Mouse (Mus musculus) mesoderm, embryonic 11.5 days (tissue): ENCODE data around the gene Sppl2a.
"Not testable (repeated sequence)": the region's sequence is repeated elsewhere in the genome, so short reads cannot be mapped to it uniquely, and the experiment has no call there.

Source experiments
- DNase-seq: peaks from one replicate; pipeline ENCODE4 v3.0.0-alpha.2; 2012; ENCODE audit warnings: low read depth, low spot score

The Sppl2a gene

DNA sequence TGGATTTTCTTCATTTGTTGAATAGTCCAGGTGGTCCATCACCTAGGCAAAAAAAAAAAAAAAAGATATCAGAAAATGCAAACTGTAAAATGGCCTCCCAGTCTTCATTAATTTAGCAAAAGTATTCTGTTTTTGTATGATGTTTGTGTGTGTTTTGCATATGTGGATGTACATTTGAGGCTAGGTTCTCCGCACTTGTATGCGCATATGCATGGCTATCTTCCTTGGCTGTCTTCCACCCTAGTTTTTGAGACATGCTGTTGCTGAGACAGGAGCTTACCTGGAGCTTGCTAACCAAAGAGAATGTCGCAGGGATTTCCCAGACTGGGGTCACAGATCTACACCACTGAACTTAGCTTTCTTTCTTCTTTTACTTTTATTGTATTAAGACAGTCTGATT lies 38.8 kb downstream of the Sppl2a start:
- DNase-seq = no peak

DNA sequence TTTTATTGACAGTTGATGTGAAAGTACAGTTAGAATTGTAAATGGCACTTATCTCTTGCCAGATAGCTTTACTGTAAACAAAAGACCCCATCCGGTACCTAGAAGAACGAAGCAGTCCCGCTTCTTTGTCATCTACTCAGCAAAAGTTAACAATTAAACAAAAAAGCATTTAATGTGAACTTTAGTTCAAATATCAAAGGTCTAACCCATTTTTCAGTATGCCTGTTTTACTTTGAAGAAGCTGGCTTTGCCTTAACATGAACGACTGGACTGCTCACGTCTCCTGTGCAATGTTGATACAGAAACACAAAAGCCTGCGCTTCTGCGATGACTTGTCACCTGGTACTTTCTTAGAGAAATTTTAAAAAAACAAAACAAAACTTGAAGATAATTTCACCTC lies 40.7 kb downstream of the Sppl2a start:
- DNase-seq = no peak

GRCm38 (mm10) chr2:126891743-126892142 lies 41.3 kb downstream of the Sppl2a start:
- DNase-seq = no peak

GRCm38 (mm10) chr2:126887141-126887540 lies 45.9 kb downstream of the Sppl2a start:
- DNase-seq = no peak

DNA sequence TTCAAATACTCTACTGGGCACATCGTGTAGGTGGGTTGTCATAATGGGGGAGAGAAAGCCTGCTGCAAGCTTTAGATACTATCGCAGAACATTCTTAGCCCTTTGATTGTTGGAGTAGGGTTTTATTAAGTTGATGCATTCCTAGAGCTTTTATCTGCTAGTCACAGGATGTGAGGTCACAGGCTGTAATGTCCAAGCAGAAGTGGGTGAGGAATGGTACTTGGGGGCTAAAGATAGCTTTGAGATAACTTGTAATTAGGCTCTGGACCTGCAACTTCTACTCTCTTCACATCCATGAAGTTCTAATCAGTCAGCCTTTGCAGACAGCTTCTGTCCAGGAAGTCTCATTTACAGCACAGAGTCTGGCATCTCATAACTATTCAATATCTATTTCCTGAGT lies 47.2 kb downstream of the Sppl2a start:
- DNase-seq = no peak

DNA sequence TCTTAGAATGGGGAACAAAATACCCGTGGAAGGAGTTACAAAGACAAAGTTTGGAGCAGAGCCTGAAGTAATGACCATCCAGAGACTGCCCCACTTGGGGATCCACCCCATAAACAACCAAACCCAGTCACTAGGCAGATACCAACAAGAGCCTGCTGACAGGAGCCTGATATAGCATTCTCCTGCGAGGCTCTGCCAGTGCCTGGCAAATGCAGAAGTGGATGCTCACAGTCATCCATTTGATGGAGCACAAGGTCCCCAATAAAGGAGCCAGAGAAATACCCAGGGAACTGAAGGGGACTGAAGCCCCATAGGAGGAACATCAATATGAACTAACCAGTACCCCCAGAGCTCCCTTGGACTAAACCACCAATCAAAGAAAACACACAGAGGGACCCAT lies 50.3 kb downstream of the Sppl2a start:
- not testable (repeated sequence) for DNase-seq

GRCm38 (mm10) chr2:126877991-126878390 lies 55.0 kb downstream of the Sppl2a start:
- DNase-seq = no peak

DNA sequence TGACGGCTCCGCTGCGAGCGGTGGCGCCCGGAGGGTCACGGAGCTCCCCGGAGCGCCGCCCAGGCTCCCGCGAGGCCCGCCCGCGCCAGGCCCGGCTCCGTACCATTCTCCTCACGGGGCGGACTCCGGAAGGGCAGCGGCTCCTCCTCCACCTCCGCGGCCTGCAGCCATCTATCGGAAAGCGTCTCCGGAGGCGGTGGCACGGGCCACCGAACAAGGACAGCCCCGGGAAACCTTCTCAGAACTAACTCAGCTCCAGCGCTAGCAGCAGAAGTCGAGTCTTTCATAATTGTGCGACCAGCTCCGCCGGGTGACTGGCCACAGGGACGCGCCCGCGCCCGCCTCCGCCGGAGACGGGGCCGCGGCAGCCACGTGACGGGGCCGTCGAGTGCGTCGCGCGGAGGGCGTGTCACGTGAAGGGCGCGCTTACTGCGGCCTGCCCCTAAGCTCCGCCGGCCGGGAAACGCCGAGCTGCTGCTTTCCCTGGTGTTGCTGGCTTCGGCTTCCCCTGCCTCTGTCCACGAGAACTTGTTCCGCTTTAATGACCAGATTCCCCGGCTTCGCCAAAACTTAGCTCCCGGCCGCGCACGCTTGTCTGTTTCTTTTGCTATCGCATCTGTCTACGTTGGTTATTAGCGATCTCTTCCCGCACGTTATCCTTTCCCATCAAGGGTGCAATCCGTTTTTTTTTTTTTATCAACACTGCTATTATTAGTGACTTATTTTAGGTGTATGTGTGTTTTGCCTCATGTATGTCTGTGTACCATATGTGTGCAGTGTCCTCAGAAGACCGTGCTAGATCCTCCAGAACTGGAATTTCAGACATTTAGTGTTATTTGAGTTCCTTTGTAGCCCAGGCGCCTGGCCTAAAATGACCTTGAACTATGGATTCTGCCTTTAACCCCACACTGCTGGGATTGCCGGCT lies 56.9 kb downstream of the Sppl2a start, which contains the start of gene Trpm7:
Gene Trpm7, minus strand, starts transcription at position 360 of the 926 bp plus-strand sequence.
- peak; percentile 95 for DNase-seq

GRCm38 (mm10) chr2:126875516-126875835 lies 57.6 kb downstream of the Sppl2a start:
- peak; percentile 59 for DNase-seq

DNA sequence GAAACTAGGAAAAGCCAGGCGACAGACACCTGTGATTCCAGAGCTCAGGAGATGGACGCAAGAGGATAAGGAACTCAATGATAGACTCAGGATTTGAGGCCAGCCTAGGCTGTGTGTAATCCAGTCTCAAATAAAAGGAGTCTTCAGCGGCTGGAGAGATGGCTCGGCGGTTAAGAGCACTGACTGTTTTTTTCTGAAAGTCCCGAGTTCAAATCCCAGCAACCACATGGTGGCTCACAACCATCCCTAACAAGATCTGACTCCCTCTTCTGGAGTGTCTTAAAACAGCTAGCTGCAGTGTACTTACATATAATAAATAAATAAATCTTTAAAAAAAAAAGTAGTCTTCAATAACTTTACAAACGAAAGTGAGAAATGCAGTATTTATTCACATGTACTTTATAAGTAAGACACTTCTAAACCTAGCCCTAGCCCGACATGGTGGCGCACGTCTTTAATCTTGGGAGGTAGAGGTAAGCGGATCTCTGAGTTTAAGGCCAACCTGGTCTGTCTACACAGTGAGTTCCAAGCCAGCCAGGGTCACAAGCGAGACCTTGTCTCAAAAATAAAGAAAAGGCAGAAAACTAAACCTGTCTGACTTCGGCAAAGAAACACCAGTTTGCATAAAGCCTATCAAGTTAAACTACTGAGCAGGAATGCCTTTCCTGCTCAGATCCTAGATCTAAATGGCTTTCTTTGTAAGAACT lies 58.1 kb downstream of the Sppl2a start:
- DNase-seq = no peak

- DNase-seq = no peak
These were observed 66.7 kb downstream of the Sppl2a start for GRCm38 (mm10) chr2:126866301-126866700.

DNA sequence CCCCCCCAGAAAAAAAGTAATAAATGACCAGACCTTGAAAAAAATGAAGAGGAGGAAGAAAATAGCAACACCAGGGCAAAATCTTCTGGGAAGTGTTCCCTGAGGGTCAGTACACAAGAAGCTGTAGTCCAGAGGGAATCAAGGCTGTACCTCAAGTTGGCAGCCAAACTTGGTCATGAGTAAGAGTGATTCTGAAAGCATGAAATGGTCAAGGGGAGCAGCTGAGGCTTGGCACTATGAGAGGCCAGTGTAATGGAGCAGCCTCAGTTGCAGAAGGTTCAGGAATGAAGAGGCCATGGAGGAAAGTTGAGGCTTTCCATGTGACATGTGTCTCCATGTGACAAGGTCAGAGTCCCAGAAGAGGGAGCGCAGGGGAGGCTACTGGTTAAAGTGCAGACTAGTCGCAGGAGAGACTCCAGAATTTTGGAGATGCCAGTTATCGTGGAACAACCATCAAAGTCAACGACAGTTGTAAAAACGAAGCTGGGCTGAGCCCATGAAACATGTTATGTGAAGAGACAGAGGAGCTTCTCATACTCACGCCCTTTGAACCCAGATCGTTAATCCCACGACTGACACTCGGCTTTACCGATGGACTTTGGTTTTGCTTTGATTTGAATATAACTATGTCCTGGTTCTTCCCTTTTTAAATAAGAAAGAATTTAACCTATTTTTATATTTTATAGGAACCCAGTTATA lies 67.4 kb downstream of the Sppl2a start:
- no peak for DNase-seq

GRCm38 (mm10) chr2:126865026-126865425 lies 68.0 kb downstream of the Sppl2a start:
- no peak for DNase-seq

- no peak for DNase-seq
These were observed 88.3 kb downstream of the Sppl2a start for GRCm38 (mm10) chr2:126844751-126845150.
